Mouse (Mus musculus) bone marrow macrophage, adult 2 months (primary cell): ENCODE data around the gene Prkaa2. TPM values are rescaled to one million over a fixed set of nuclear protein-coding genes. Genes with fewer than 3 reads are reported as not detected.
A peak's percentile ranks its signal among the peaks of the same experiment; 100 is the strongest.

Source experiments
- H3K27ac ChIP-seq: 2 replicates; pipeline ENCODE4 v1.5.1; 2012; ENCODE audit warnings: low read depth, low read length; ENCODE audit not compliant: insufficient read depth
- H3K4me1 ChIP-seq: 2 replicates; pipeline ENCODE4 v1.6.1; 2012; ENCODE audit warnings: low read length; ENCODE audit not compliant: control insufficient read depth, insufficient read depth
- H3K4me3 ChIP-seq: 2 replicates; pipeline ENCODE4 v1.5.1; 2012; ENCODE audit warnings: mild to moderate bottlenecking, low read length, moderate library complexity; ENCODE audit not compliant: insufficient read depth
- CTCF ChIP-seq: IDR thresholded peaks from 2 replicates; pipeline ENCODE4 v1.5.1; 2012; ENCODE audit warnings: low read depth, mild to moderate bottlenecking, low read length, moderate library complexity
- POLR2A ChIP-seq: IDR thresholded peaks from 2 replicates; pipeline ENCODE4 v1.6.1; 2012; ENCODE audit warnings: mild to moderate bottlenecking, low read depth, low read length, borderline replicate concordance
- polyA plus RNA-seq: library from polyadenylated mRNA; stranded (reverse); fragments of >200 nt; gene quantifications from 2 replicates; pipeline ENCODE4 v1.2.4, GENCODE M21; 2012; ENCODE audit not compliant: missing spikeins, insufficient read depth, insufficient read length

The Prkaa2 gene
- 0.09 TPM in 1 of 2 replicates, not detected in the other for polyA plus RNA-seq

- Histone ChIP-seq H3K4me1 (peaks cover 8% of the 10 kb centered on the region), H3K27ac (no peak within 1 kb of the TSS), H3K4me3 (peak within 1 kb of the TSS; percentile 73)
- TF ChIP-seq POLR2A: no peak
Measured at GRCm38 (mm10) chr4:105109199-105109989, at the start of gene Prkaa2. Prkaa2 (minus strand) TSS chr4:105109890.

DNA sequence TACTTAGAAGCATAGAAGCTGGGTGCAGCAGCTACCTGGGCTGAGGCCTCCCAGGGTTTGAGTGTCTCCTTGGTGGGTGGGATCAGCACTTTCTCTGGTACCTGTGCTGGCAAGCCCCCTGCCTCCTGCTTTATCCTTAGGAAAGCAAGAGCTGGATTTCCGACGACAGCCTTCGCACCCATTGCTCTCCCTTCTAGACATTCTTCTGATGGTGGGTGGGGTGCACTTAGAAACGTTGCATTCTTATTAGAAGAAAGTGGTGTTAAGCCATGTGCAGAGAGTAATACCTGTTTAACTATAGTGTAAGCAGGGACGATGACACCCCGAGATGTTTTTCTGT lies 49.8 kb upstream of the Prkaa2 start:
- no peak overlapping the region for H3K4me3 ChIP-seq
- peaks cover 17% of the 10 kb centered on the region for H3K4me1 ChIP-seq
- H3K27ac ChIP-seq: no peak overlapping the region
- TF ChIP-seq POLR2A (no peak), CTCF (no peak)

- Histone ChIP-seq H3K27ac (no peak overlapping the region), H3K4me3 (peak overlapping the region; percentile 72), H3K4me1 (peaks cover 14% of the 10 kb centered on the region)
- TF ChIP-seq POLR2A: no peak
- TF ChIP-seq CTCF: no peak
Measured at GRCm38 (mm10) chr4:105158651-105159530, 49.2 kb upstream of the Prkaa2 start.

DNA sequence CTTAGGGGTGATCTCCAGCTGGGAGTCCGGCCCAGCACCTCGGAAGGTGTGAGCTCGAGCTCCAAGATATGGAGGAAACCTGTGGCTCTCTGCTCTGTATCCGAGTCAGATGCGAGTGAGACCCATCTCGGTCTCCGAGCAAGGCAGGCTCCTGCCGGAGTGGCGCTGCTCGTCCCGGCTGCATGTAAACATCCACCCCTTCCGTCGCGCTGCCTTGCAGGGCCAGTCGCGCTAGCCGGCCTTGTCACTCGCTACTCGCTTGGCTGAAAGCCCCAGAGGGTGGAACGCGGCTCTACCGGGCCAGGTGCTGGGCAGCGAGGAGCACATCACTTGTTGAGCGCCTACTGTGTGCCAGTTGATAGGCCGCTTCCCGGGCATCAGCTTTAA lies 48.5 kb upstream of the Prkaa2 start:
- Histone ChIP-seq H3K4me1 (peaks cover 9% of the 10 kb centered on the region), H3K27ac (no peak overlapping the region), H3K4me3 (peak overlapping the region; percentile 72)
- TF ChIP-seq POLR2A: no peak
- no peak for TF ChIP-seq CTCF

- peak within 1 kb of the TSS; percentile 72 for H3K4me3 ChIP-seq
- H3K4me1 ChIP-seq: peaks cover 4% of the 10 kb centered on the region
- no peak within 1 kb of the TSS for H3K27ac ChIP-seq
- TF ChIP-seq POLR2A (no peak), CTCF (no peak)
Measured at GRCm38 (mm10) chr4:105157276-105158168, 47.8 kb upstream of the Prkaa2 start, which contains the start of gene Plpp3. Plpp3 (plus strand) TSS chr4:105157347.

DNA sequence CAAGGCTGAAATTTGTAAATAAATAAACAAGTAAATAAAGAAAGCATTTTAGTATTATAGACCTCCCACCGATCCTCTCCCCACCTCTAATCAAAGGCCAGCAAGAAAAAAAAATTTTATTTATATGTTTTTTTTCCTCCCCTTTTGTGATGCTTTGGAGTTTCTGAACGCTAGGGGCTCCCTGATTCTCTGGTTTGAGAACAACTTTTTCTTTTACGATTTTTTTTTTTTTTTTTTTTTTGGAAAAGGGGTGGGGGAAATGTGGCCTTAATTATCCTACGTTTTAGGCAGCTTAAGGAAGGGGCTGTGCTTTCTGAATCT lies 47.2 kb upstream of the Prkaa2 start:
- peaks cover 2% of the 10 kb centered on the region; the same call in 1 of the 2 replicates for H3K4me1 ChIP-seq
- peak overlapping the region; percentile 72 for H3K4me3 ChIP-seq
- H3K27ac ChIP-seq: no peak overlapping the region
- TF ChIP-seq POLR2A: no peak
- TF ChIP-seq CTCF: no peak

GRCm38 (mm10) chr4:105156281-105156680 lies 46.6 kb upstream of the Prkaa2 start:
- H3K4me3 ChIP-seq: no peak overlapping the region
- TF ChIP-seq POLR2A: no peak
- TF ChIP-seq CTCF: no peak
- H3K27ac ChIP-seq: no peak overlapping the region
- peaks cover 4% of the 10 kb centered on the region; the same call in 1 of the 2 replicates for H3K4me1 ChIP-seq

- Histone ChIP-seq H3K4me3 (no peak overlapping the region), H3K27ac (no peak overlapping the region), H3K4me1 (peaks cover 14% of the 10 kb centered on the region)
- TF ChIP-seq POLR2A (no peak), CTCF (no peak)
Measured at GRCm38 (mm10) chr4:105153227-105153626, 43.5 kb upstream of the Prkaa2 start.

- TF ChIP-seq CTCF (no peak), POLR2A (no peak)
- Histone ChIP-seq H3K4me1 (peaks cover 22% of the 10 kb centered on the region), H3K27ac (no peak overlapping the region), H3K4me3 (no peak overlapping the region)
Measured at GRCm38 (mm10) chr4:105151911-105152690, 42.4 kb upstream of the Prkaa2 start.
